ENCODE assay signal across 11 mouse cellular contexts in the genomic region with DNA sequence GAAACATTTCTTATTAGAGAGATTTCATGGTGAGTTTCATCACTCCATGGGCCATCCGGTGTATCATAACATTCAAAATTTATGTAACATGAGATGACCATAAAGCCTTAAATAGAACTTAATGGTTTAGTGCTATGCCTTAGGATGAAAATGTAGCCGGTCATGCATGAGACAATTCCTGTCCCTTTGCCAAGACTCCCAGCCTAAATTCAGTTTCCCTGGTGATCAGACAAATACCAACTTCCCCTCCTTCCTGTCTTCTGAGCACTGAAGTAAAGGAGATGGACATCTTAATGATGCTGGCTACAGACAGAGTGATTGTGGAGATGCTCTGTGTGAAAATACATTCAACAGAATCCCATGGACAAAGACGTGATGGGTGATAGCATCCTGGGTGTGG.
"Had no signal": no experiment of that assay in that cellular context is flagged by ENCODE, and none has a peak within 500 bp of the region (broad histone marks: within the 10 kb centered on the region; RNA-seq: fewer than 3 reads in every experiment).

No protein-coding gene starts in this region.

- ATAC-seq: liver, embryonic 12.5 days; midbrain, embryonic 13.5 days had no signal

- H3K27ac ChIP-seq: limb, embryonic 15.5 days; liver, embryonic 12.5 days; lung, embryonic 15.5 days; midbrain, embryonic 13.5 days; neural tube, embryonic 13.5 days had no signal

- H3K9ac ChIP-seq: limb, embryonic 15.5 days; liver, embryonic 12.5 days; lung, embryonic 15.5 days; midbrain, embryonic 13.5 days; neural tube, embryonic 13.5 days had no signal

- DNase-seq: kidney, postnatal 36 days; layer of hippocampus, adult 9-11 months; layer of hippocampus, postnatal 36 days; right cerebral cortex, adult 18-20 months; right cerebral cortex, postnatal 25 days; thymus, postnatal 36 days had no signal

- H3K4me2 ChIP-seq: limb, embryonic 15.5 days; liver, embryonic 12.5 days; lung, embryonic 15.5 days; midbrain, embryonic 13.5 days; neural tube, embryonic 13.5 days had no signal

- H3K36me3 ChIP-seq: limb, embryonic 15.5 days; liver, embryonic 12.5 days; lung, embryonic 15.5 days; midbrain, embryonic 13.5 days; neural tube, embryonic 13.5 days had no signal

- H3K27me3 ChIP-seq: limb, embryonic 15.5 days; liver, embryonic 12.5 days; lung, embryonic 15.5 days; midbrain, embryonic 13.5 days; neural tube, embryonic 13.5 days had no signal

- H3K9me3 ChIP-seq: limb, embryonic 15.5 days; liver, embryonic 12.5 days; lung, embryonic 15.5 days; midbrain, embryonic 13.5 days; neural tube, embryonic 13.5 days had no signal

- H3K4me1 ChIP-seq: limb, embryonic 15.5 days; liver, embryonic 12.5 days; lung, embryonic 15.5 days; midbrain, embryonic 13.5 days; neural tube, embryonic 13.5 days had no signal

- H3K4me3 ChIP-seq: limb, embryonic 15.5 days; liver, embryonic 12.5 days; lung, embryonic 15.5 days; midbrain, embryonic 13.5 days; neural tube, embryonic 13.5 days had no signal
